Mouse (Mus musculus) gastrocnemius, postnatal 14 days (tissue): ENCODE results near the gene Sh3bgrl2. TPM values are rescaled to one million over a fixed set of nuclear protein-coding genes. Genes with fewer than 3 reads are reported as not detected.

Source experiments
- DNase-seq: peaks from one replicate; pipeline ENCODE4 v3.0.0; 2021; ENCODE audit warnings: mixed read lengths
- intact Hi-C: fragments of 180-260 bp; cut with DNase I; formaldehyde crosslinking; loops from one replicate; pipeline ENCODE4 v1.15.1; 2025; ENCODE audit warnings: low total_unique reads
- total RNA-seq, 2 experiments: library from RNA; stranded (reverse); gene quantifications; 2 replicates each; pipeline ENCODE4 v1.2.3; 2021

Sh3bgrl2 gene
- total RNA-seq, 2 experiments from 2014 or later = 1.4 TPM

GRCm38 (mm10) chr9:83586316-83587050 is 38.4 kb downstream of the Sh3bgrl2 start:
- no peak for DNase-seq
- intact Hi-C loops = no loop called here

GRCm38 (mm10) chr9:83587116-83587515 is 39.0 kb downstream of the Sh3bgrl2 start:
- intact Hi-C loops = no loop called here
- no peak for DNase-seq

GRCm38 (mm10) chr9:83589063-83589462 is 40.9 kb downstream of the Sh3bgrl2 start:
- intact Hi-C loops = no loop called here
- no peak for DNase-seq

GRCm38 (mm10) chr9:83589680-83590467 is 41.7 kb downstream of the Sh3bgrl2 start:
- intact Hi-C loops = no loop called here
- DNase-seq = no peak

GRCm38 (mm10) chr9:83591848-83592456 is 43.8 kb downstream of the Sh3bgrl2 start:
- intact Hi-C loops = no loop called here
- DNase-seq = no peak

GRCm38 (mm10) chr9:83593811-83594210 is 45.7 kb downstream of the Sh3bgrl2 start:
- intact Hi-C loops = no loop called here
- no peak for DNase-seq

- intact Hi-C loops = no loop called here
- DNase-seq = no peak
These were observed 48.0 kb downstream of the Sh3bgrl2 start for GRCm38 (mm10) chr9:83596132-83596531.

GRCm38 (mm10) chr9:83596646-83597481 is 48.7 kb downstream of the Sh3bgrl2 start:
- intact Hi-C loops = no loop called here

GRCm38 (mm10) chr9:83598047-83598446 is 49.9 kb downstream of the Sh3bgrl2 start:
- no peak for DNase-seq
- intact Hi-C loops = no loop called here

More at GRCm38 (mm10) chr9:83596646-83597481, 48.7 kb downstream of the Sh3bgrl2 start:
- DNase-seq = no peak

GRCm38 (mm10) chr9:83599505-83599904 is 51.4 kb downstream of the Sh3bgrl2 start:
- no peak for DNase-seq
- intact Hi-C loops = no loop called here

- DNase-seq = no peak
- intact Hi-C loops = loop anchor here (10.0 kb wide), 1 partner anchor 226 kb away; no protein-coding TSS in a partner anchor
These were observed 52.3 kb downstream of the Sh3bgrl2 start for GRCm38 (mm10) chr9:83600286-83601048.

- no peak for DNase-seq
- intact Hi-C loops = loop anchor here (10.0 kb wide), 1 partner anchor 227 kb away; no protein-coding TSS in a partner anchor
These were observed 54.1 kb downstream of the Sh3bgrl2 start for GRCm38 (mm10) chr9:83602176-83602770.

GRCm38 (mm10) chr9:83603159-83603558 is 55.0 kb downstream of the Sh3bgrl2 start:
- intact Hi-C loops = loop anchor here (10.0 kb wide), 1 partner anchor 228 kb away; no protein-coding TSS in a partner anchor
- DNase-seq = no peak

- intact Hi-C loops = loop anchor here (10.0 kb wide), 1 partner anchor 231 kb away; no protein-coding TSS in a partner anchor
- no peak for DNase-seq
These were observed 57.9 kb downstream of the Sh3bgrl2 start for GRCm38 (mm10) chr9:83605886-83606640.

- no peak for DNase-seq
- intact Hi-C loops = loop anchor here (10.0 kb wide), 1 partner anchor 233 kb away; no protein-coding TSS in a partner anchor
These were observed 60.0 kb downstream of the Sh3bgrl2 start for GRCm38 (mm10) chr9:83608135-83608534.

GRCm38 (mm10) chr9:83609422-83610297 is 61.5 kb downstream of the Sh3bgrl2 start:
- peak; percentile 63 for DNase-seq
- intact Hi-C loops = loop anchor here (2.0 to 10.0 kb wide), 2 partner anchors 123 to 235 kb away; no protein-coding TSS in a partner anchor
